Mouse (Mus musculus) lung, postnatal 4 days (tissue): ENCODE measurements around the gene Ccser1.

ENCODE experiments used
- DNase-seq, 2 experiments: peaks; one replicate each; pipeline ENCODE4 v3.0.0; 2021

Ccser1 gene

GRCm38 (mm10) chr6:61179949-61180755 is at the start of gene Ccser1:
Gene Ccser1, plus strand, starts transcription at chr6:61180324.
- DNase-seq, result peak; percentile 73 to 89

- no peak for DNase-seq
These were observed 43.7 kb upstream of the Ccser1 start for GRCm38 (mm10) chr6:61136436-61136835.

- DNase-seq, result no peak
These were observed 37.1 kb upstream of the Ccser1 start for GRCm38 (mm10) chr6:61143031-61143430.

DNA sequence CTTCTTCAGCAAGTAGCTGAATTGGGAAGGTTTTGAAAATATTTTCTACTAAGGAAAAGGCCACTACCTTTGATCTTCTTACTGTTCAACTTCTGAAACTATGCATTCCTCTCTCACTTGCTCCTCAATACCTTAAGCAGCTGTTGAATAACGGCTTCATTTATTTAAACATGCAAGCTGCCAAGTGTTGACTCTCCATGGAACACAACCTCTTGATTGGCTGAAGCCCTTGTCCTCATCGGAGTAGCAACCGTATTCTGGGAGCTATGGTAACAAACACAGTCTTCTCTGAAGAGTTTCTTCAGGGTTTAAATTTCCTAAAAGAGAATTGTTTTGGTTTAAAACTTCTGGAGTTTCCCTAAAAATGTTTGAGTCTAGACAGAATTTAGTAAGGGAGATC is 27.2 kb upstream of the Ccser1 start:
- DNase-seq, result no peak

DNA sequence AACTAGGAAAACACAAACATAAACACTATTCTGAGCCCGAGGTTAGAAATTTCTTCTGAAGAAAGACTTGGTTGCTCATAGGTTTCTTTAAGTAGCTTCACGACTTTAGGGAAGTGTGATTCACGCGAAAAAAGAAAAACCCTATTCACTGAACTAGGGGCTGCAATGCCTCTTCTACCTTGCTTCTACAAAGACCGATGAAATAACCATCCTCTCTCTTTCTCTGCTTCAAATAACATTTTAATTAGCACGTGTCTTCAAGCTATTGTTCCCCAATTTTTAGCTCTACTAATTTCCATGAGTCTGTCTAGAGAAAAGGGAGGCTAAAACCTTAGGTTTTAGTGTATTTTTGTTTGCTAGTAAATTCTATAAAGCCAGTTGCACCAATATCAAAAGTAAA is 25.5 kb upstream of the Ccser1 start:
- no peak for DNase-seq

DNA sequence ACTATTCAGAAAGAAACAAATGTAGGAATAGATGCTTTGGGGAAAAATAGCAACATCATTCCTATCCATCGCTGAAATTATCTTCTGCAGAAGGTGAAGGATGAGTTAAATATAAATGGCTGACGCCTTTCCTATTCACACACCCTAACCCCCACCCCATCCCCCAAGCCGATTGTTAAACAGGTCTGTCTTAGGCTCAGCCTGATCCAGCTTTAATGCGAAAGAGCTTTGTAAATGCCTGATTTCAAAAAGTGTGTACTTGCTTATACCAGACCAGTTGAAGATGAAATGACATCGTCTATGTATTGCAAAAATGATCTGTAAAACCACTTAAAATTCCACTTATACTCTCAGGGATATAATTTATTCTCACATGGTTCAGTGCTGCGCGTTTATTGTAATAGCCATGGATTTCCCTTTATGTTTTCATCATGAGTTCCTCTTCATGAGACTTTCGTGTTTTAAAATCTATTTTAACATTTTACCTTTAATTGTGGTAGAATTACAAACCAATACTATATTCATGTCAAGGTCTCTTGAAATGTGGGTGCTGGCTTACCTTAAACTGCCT is 25.0 kb upstream of the Ccser1 start:
- DNase-seq, result no peak

GRCm38 (mm10) chr6:61155718-61156117 is 24.4 kb upstream of the Ccser1 start:
- no peak for DNase-seq

GRCm38 (mm10) chr6:61162117-61162516 is 18.0 kb upstream of the Ccser1 start:
- DNase-seq, result no peak

GRCm38 (mm10) chr6:61166891-61167290 is 13.2 kb upstream of the Ccser1 start:
- no peak for DNase-seq

- DNase-seq, result no peak
These were observed 4.0 kb upstream of the Ccser1 start for GRCm38 (mm10) chr6:61176126-61176525.

- no peak for DNase-seq
These were observed 2.6 kb upstream of the Ccser1 start for GRCm38 (mm10) chr6:61177476-61177875.

- no peak for DNase-seq
These were observed 529 bp upstream of the Ccser1 start for GRCm38 (mm10) chr6:61179641-61179948.

DNA sequence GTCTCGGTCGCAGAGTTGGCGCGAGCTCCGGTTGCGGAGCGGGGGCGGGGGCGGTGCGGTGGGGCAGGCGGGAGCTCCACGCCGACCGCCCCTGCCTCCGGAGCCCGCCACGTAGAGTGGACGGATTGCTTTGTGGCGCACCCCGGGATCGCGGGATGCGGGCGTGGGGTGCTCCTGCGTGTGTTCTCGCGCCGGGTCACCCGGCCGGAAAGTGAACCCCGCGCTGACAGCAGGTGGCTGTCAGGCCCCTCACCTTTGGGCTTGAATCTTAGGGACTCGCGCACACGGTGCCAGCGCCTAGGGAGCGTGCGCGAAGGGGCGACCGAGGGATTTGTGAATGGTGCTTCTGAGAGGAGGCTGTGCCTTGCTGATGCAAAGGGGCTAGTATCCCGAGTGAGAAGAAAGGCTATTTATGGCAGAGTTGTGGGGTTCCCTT is 650 bp downstream of the Ccser1 start:
- DNase-seq, result peak in 1 of 2 experiments; percentile 35

DNA sequence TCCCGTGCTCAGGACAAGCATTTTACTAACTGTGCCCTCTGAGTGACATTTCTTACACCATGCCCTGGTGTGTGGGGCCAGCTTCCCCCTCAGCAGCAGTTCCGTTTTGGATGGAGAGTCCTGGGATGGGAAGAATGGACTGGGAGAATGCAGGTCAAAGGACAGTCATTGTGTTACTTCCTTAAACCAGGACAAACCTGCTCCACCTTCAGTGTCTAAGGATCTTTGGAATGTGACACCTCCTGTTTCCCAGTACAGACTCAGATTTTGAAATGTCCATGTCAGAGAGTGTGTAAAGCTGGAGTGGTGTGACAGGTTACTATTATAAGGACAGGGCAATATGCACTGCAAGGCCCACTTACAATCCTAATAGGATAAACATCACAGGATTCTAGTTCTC is 8.9 kb downstream of the Ccser1 start:
- no peak for DNase-seq

DNA sequence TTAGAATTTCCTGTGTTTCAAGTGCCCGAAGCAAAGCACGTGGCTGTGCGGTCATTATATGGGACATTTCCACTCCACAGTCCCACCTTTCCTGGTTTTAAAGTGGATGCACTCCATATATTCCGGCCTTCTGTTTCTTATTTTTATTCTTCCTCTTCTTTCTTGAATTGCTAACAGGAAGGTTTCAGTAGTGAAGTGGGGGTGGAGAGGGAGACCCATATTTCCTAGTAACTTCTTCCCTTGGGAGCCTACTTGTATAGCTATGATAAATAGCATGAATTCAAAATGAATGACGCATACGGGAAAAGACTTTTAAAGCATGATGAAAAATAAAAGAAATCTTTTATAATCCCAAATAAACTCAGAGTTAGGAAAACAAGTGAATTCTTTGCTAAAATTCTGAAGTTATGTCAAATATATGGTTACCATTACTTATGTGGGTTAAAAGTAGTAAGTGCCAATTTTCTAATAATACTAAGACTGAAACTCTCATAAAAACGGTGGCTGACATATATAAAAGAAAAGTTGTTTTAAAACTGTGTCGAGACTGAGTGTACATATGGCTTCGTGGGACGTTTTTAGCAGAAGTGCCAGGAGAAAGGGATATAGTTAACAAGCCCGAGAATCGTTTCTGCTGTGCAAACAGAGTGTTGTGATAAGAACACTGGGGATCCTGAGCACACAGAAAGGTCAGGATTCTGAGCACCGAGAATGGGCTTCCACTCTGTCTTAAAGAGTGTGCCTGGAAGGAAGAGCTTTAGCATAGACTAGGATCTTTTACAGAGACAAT is 11.7 kb downstream of the Ccser1 start:
- no peak for DNase-seq

- no peak for DNase-seq
These were observed 23.2 kb downstream of the Ccser1 start for GRCm38 (mm10) chr6:61203344-61203743.

DNA sequence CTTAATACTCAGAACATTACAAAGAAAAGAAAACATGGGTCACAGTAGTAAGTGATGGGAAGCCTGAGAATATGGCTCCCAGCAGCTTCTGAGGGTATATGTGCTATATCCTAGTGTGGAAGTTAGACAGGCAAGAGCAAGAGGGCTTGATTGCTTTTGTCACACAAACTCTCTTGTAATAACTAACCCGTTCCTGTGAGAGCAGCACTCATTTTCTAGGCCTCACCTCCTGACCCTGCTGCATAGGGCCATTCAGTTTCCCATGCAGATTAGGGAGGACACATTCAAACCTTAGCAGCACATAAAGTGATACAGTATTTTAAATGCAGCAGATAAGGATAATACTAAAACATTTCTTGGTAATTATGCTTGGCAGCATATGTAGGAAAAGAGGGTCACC is 25.9 kb downstream of the Ccser1 start:
- DNase-seq, result no peak

DNA sequence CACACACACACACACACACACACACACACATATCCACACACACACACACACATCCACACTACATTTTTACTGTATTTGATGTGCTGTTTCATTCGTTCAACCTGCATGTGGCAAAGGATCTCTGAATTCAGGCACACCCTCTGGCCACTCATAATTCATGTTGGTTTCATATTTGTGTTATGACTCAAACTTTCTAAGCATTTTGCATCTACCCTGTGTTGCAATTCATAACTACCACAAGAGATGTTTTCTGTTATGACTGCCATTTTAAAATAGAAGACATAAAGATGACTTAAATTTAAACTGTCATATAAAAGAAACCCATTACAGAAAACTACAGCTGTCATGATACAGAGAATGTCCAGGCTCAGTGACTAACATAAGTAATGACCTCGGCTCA is 26.5 kb downstream of the Ccser1 start:
- no peak for DNase-seq

- no peak for DNase-seq
These were observed 30.1 kb downstream of the Ccser1 start for GRCm38 (mm10) chr6:61210061-61210737.

- no peak for DNase-seq
These were observed 35.6 kb downstream of the Ccser1 start for GRCm38 (mm10) chr6:61215705-61216104.

- DNase-seq, result no peak
These were observed 36.4 kb downstream of the Ccser1 start for GRCm38 (mm10) chr6:61216514-61216913.

DNA sequence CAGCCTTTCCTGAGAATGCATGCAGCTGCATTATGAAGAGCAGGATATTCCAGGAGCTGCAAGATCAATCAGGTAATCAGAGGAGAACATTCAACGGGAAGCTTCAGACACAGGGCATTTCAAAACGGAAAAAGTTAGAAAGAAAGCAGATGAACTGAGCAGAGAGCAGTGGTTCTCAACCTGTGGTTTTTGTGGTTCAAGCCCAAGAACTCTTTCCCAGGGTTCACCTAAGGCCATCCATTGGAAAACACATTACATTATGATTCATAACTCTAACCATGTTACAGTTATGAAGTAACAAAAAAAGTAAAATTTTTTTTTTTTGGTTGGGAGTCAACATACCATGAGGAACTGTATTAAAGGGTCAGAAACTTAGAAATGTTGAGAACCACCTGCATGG is 37.6 kb downstream of the Ccser1 start:
- DNase-seq, result no peak

DNA sequence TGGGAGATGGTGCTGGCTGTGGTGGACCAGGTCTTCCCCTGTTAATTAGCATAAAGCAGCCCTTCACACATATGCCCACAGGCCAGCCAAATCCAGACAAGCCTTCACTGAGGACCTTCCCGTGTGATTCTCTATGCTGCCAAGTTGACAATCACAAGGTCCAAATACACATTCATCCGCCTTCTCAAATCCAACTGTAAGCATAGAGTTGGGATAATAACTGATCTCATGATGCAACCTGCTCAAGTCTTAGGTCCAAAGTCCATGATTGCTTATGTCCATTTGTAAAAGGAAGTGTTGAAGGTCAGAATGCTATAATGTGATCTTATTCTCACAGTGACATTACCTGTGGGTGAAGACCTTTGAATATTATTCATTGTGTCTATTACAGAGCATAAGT is 43.4 kb downstream of the Ccser1 start:
- no peak for DNase-seq
